Mouse (Mus musculus): ENCODE measurements around the gene Psg19. TPM values are rescaled to one million over a fixed set of nuclear protein-coding genes. Genes with fewer than 3 reads are reported as not detected.

Psg19 gene
- polyA plus RNA-seq (2012; rRNA removed): not detected in 2 replicates

- no peaks in the 10 kb centered on the region for H3K4me1 ChIP-seq (ENCODE audit: control insufficient read depth, insufficient read depth, low read length)
- no peak for TF ChIP-seq CTCF (conservative IDR thresholded peaks at IDR 0.05; ENCODE audit: insufficient read depth, insufficient read length, low read depth, low read length)
- TF ChIP-seq POLR2A (IDR thresholded peaks at IDR 0.05; ENCODE audit: low read depth, low read length): no peak
- 97% methylated on average over 1 of the region's 1 CpGs for WGBS
- H3K27me3 ChIP-seq (replicated peaks; ENCODE audit: control insufficient read depth, insufficient read depth, low read length): no peaks in the 10 kb centered on the region
- H3K4me3 ChIP-seq (ENCODE audit: insufficient read depth, low read depth, low read length): no peak within 1 kb of the TSS
- no peak within 1 kb of the TSS for H3K27ac ChIP-seq (ENCODE audit: insufficient read depth, low read depth, low read length)
- H3K36me3 ChIP-seq (ENCODE audit: control insufficient read depth, insufficient read depth, low read length): no peaks in the 10 kb centered on the region
- no peak for DNase-seq
Measured at GRCm38 (mm10) chr7:18798420-18798819, at the start of gene Psg19. TSS of gene Psg19 (minus strand) at chr7:18798520.

- Histone ChIP-seq H3K4me3 (ENCODE audit: insufficient read depth, low read depth, low read length) (no peak overlapping the region), H3K4me1 (ENCODE audit: control insufficient read depth, insufficient read depth, low read length) (no peaks in the 10 kb centered on the region), H3K27me3 (replicated peaks; ENCODE audit: control insufficient read depth, insufficient read depth, low read length) (no peaks in the 10 kb centered on the region), H3K27ac (ENCODE audit: insufficient read depth, low read depth, low read length) (no peak overlapping the region), H3K36me3 (ENCODE audit: control insufficient read depth, insufficient read depth, low read length) (no peaks in the 10 kb centered on the region)
- no peak for TF ChIP-seq CTCF (conservative IDR thresholded peaks at IDR 0.05; ENCODE audit: insufficient read depth, insufficient read length, low read depth, low read length)
- TF ChIP-seq POLR2A (IDR thresholded peaks at IDR 0.05; ENCODE audit: low read depth, low read length): no peak
- WGBS: 22% methylated on average over 5 of the region's 5 CpGs
- no peak for DNase-seq
Measured at GRCm38 (mm10) chr7:18844811-18845210, 46.5 kb upstream of the Psg19 start.

GRCm38 (mm10) chr7:18841174-18841567 is 42.9 kb upstream of the Psg19 start:
- no peaks in the 10 kb centered on the region for H3K36me3 ChIP-seq (ENCODE audit: control insufficient read depth, insufficient read depth, low read length)
- no peak for DNase-seq
- 59% methylated on average over 1 of the region's 1 CpGs for WGBS
- no peak overlapping the region for H3K27ac ChIP-seq (ENCODE audit: insufficient read depth, low read depth, low read length)
- peak overlapping the region; percentile 54; the same call in 1 of the 2 replicates for H3K4me3 ChIP-seq (ENCODE audit: insufficient read depth, low read depth, low read length)
- TF ChIP-seq CTCF (conservative IDR thresholded peaks at IDR 0.05; ENCODE audit: insufficient read depth, insufficient read length, low read depth, low read length): no peak
- no peak for TF ChIP-seq POLR2A (IDR thresholded peaks at IDR 0.05; ENCODE audit: low read depth, low read length)
- no peaks in the 10 kb centered on the region for H3K27me3 ChIP-seq (replicated peaks; ENCODE audit: control insufficient read depth, insufficient read depth, low read length)
- no peaks in the 10 kb centered on the region for H3K4me1 ChIP-seq (ENCODE audit: control insufficient read depth, insufficient read depth, low read length)

- peak; percentile 75 for DNase-seq
- Histone ChIP-seq H3K27ac (ENCODE audit: insufficient read depth, low read depth, low read length) (peak overlapping the region; percentile 82), H3K4me3 (ENCODE audit: insufficient read depth, low read depth, low read length) (peak overlapping the region; percentile 54), H3K27me3 (replicated peaks; ENCODE audit: control insufficient read depth, insufficient read depth, low read length) (no peaks in the 10 kb centered on the region), H3K4me1 (ENCODE audit: control insufficient read depth, insufficient read depth, low read length) (no peaks in the 10 kb centered on the region), H3K36me3 (ENCODE audit: control insufficient read depth, insufficient read depth, low read length) (no peaks in the 10 kb centered on the region)
- no peak for TF ChIP-seq CTCF (conservative IDR thresholded peaks at IDR 0.05; ENCODE audit: insufficient read depth, insufficient read length, low read depth, low read length)
- TF ChIP-seq POLR2A (IDR thresholded peaks at IDR 0.05; ENCODE audit: low read depth, low read length): no peak
- 5% methylated on average over 14 of the region's 17 CpGs for WGBS
Measured at GRCm38 (mm10) chr7:18840386-18841173, 42.3 kb upstream of the Psg19 start.

- Histone ChIP-seq H3K27me3 (replicated peaks; ENCODE audit: control insufficient read depth, insufficient read depth, low read length) (no peaks in the 10 kb centered on the region), H3K36me3 (ENCODE audit: control insufficient read depth, insufficient read depth, low read length) (no peaks in the 10 kb centered on the region), H3K27ac (ENCODE audit: insufficient read depth, low read depth, low read length) (peak within 1 kb of the TSS; percentile 82), H3K4me3 (ENCODE audit: insufficient read depth, low read depth, low read length) (peak within 1 kb of the TSS; percentile 55), H3K4me1 (ENCODE audit: control insufficient read depth, insufficient read depth, low read length) (no peaks in the 10 kb centered on the region)
- DNase-seq: peak; percentile 40
- 11% methylated on average over 3 of the region's 3 CpGs for WGBS
- TF ChIP-seq CTCF (conservative IDR thresholded peaks at IDR 0.05; ENCODE audit: insufficient read depth, insufficient read length, low read depth, low read length) (no peak), POLR2A (IDR thresholded peaks at IDR 0.05; ENCODE audit: low read depth, low read length) (no peak)
Measured at GRCm38 (mm10) chr7:18839865-18840264, 41.5 kb upstream of the Psg19 start, which contains the start of gene Mill2. TSS of gene Mill2 (plus strand) at chr7:18839966.

GRCm38 (mm10) chr7:18832298-18832697 is 34.0 kb upstream of the Psg19 start:
- H3K27ac ChIP-seq (ENCODE audit: insufficient read depth, low read depth, low read length): no peak overlapping the region
- no peaks in the 10 kb centered on the region for H3K36me3 ChIP-seq (ENCODE audit: control insufficient read depth, insufficient read depth, low read length)
- no peak for DNase-seq
- TF ChIP-seq CTCF (conservative IDR thresholded peaks at IDR 0.05; ENCODE audit: insufficient read depth, insufficient read length, low read depth, low read length) (0 out of 2 replicates have a peak, but pooled peaks have one; percentile 17), POLR2A (IDR thresholded peaks at IDR 0.05; ENCODE audit: low read depth, low read length) (no peak)
- no peak overlapping the region for H3K4me3 ChIP-seq (ENCODE audit: insufficient read depth, low read depth, low read length)
- H3K27me3 ChIP-seq (replicated peaks; ENCODE audit: control insufficient read depth, insufficient read depth, low read length): no peaks in the 10 kb centered on the region
- no peaks in the 10 kb centered on the region for H3K4me1 ChIP-seq (ENCODE audit: control insufficient read depth, insufficient read depth, low read length)
- 43% methylated on average over 13 of the region's 13 CpGs for WGBS

- TF ChIP-seq CTCF (conservative IDR thresholded peaks at IDR 0.05; ENCODE audit: insufficient read depth, insufficient read length, low read depth, low read length) (no peak), POLR2A (IDR thresholded peaks at IDR 0.05; ENCODE audit: low read depth, low read length) (no peak)
Measured at GRCm38 (mm10) chr7:18829545-18829944, 31.2 kb upstream of the Psg19 start.

More at GRCm38 (mm10) chr7:18829545-18829944, 31.2 kb upstream of the Psg19 start:
- H3K36me3 ChIP-seq (ENCODE audit: control insufficient read depth, insufficient read depth, low read length): no peaks in the 10 kb centered on the region
- H3K27me3 ChIP-seq (replicated peaks; ENCODE audit: control insufficient read depth, insufficient read depth, low read length): no peaks in the 10 kb centered on the region
- no peak for DNase-seq
- 83% methylated on average over 7 of the region's 7 CpGs for WGBS
- no peaks in the 10 kb centered on the region for H3K4me1 ChIP-seq (ENCODE audit: control insufficient read depth, insufficient read depth, low read length)
- no peak overlapping the region for H3K27ac ChIP-seq (ENCODE audit: insufficient read depth, low read depth, low read length)
- no peak overlapping the region for H3K4me3 ChIP-seq (ENCODE audit: insufficient read depth, low read depth, low read length)

Measured in kidney, adult 2 months (tissue).